Mouse (Mus musculus): ENCODE results near the gene Cryab. TPM values are rescaled to one million over a fixed set of nuclear protein-coding genes. Genes with fewer than 3 reads are reported as not detected.

The Cryab gene
- polyA plus RNA-seq, 1 experiment = not detected

- no peak for TF ChIP-seq GATA1 (IDR thresholded peaks at IDR 0.05; ENCODE audit: low read length)
Measured at GRCm38 (mm10) chr9:50734989-50735388, 16.1 kb upstream of the Cryab start.

DNA sequence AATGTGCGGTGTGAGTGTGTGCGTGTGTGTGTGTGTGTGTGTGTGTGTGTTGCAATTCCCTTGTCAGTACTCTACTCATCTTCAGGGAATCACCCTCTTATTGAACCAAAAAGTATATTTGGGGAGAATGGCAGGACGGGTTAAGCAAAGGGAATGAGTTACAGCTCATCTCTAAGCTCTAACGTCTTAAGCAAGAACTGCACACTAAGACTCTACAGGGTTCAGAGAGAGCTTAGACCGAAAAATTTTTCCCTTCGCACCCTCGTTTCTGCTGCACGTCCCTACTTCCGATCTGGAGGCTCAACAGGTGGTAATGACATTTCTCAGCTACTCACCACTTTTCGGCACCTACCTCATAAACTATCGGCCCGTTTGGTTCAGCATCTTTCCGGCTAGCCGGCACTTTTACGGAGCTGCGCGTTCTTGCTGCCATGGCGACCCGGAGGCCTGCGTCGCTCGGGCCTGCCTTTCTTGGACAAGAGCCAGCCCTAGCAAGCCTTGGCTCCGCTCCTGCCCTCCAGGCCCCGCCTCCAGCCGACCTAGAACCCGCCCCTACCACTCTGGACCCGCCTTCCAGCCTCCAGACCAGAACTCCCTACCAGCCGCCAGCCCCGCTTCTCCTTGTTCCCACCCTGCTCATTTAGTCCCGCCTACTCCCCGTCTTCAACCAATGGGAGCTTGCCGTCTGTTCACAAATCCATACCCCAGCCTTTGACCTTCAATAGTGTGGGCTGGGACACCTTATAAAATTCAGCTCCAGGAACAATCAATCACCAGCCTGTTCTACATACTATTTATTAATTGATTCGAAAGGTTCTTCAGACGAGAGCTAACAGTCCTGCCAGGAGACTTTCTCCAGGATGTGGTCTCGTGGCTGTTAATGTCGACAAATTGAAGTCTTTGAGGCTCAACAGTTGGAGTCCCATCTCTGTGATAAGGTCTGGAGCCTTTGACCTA is 11.9 kb upstream of the Cryab start, which contains the start of gene Dixdc1:
Dixdc1 (minus strand) TSS at position 604 of the 957 bp plus-strand sequence.
- TF ChIP-seq GATA1 (IDR thresholded peaks at IDR 0.05; ENCODE audit: low read length) = no peak

DNA sequence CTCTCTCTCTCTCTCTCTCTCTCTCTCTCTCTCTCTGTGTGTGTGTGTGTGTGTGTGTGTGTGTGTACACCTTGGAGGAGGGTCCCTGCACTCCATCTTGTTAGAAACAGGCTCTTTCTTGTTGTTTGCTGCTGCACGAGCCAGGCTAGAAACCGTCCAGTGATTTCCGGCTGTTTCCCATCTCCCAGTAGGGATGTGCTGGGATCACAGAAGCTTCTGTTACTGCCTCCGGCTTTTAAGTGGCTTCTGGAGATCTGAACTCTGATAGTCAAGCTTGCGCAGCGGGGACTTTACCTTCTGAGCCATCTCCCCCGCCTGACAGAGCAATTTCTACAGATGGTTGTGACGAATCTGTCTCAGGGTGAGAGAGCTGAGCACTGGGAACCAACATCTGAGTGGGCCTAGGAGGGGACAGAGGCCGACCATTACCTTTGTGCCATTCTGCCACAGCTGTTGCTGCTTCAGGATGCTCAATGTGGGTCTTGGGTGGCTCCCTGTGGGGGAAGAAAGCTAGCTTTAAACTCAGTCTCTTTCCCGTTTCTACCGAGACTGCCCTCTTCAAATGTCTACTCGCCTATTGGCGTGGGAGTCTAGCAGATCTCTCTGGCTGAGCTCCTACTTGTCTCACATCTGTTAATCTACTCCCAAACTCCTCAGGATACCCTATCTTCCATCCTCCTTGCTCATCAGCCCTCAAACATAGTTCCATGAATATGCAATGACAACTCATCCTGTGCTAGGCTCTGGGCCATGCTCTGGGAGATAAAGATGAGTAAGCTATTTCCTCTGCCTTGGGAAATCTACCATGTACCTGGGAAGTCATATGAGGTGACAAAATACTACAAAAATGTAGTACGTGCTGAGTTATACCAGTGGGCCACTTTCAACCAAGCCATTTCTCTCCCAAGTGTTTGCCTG is 10.0 kb upstream of the Cryab start:
- no peak for TF ChIP-seq GATA1 (IDR thresholded peaks at IDR 0.05; ENCODE audit: low read length)

GRCm38 (mm10) chr9:50742261-50742660 is 8.9 kb upstream of the Cryab start:
- no peak for TF ChIP-seq GATA1 (IDR thresholded peaks at IDR 0.05; ENCODE audit: low read length)

DNA sequence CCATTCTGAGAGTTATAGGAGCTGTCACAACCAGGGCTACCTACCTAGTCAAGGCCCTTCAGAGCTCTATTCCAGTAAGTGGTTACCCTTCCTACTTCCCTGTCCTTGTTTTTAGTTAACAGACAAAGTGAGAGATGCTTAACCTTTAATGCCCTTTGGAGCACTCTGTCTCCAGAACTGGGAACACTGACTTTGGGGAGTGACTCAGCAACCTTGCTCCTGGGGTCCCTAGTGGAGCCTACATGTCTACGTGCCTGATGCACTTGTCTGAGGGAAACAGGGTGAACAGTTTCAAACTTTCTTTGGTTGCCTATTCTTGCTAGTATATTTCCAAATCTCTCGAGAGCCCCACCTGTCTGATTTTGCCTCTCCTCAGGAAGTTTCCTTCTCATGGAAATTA is 8.4 kb upstream of the Cryab start:
- TF ChIP-seq GATA1 (IDR thresholded peaks at IDR 0.05; ENCODE audit: low read length) = no peak

DNA sequence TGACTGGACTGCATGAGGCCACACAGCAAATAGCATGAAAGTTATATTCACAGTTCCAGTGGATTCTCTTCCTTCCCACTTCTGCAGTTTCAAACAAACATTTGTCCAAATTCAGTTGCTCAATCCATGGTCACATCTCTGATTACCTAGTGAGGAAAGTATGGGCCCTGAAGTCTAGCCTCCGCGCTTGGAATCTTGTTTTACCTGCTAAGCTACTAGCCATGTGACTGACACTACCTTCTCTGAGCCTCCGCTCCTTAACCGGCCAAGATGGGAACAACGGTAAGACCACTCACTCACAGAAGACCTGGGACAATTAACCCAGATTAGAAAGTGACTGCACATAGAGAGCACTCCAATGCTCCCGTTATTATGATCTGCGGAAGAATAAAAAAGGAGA is 5.3 kb upstream of the Cryab start:
- TF ChIP-seq GATA1 (IDR thresholded peaks at IDR 0.05; ENCODE audit: low read length) = no peak

DNA sequence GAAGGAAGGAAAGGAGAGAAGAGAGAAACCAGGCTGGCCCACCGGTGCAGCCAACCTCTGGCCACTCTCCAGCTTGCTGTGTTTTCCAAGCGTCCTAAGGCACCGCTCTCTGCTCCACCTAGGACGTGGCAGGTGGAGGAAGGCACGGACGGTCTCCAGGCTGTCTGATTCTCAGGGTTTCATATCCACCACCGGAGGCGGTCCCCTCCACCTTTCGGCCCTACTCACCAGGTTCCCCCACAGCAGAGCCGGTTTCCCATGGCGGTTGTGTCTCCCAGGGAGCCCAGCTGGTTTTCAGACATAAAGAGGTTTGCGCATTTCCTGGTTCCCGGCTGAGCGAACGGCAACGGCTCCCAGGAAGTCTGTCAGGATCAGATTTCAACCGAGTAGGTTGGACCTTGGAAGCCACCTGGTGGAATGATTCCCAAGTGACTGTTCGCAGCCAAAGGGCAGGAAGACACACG is 4.9 kb upstream of the Cryab start, which contains the start of gene 2310030G06Rik:
2310030G06Rik (minus strand) TSS at position 323 of the 464 bp plus-strand sequence.
- TF ChIP-seq GATA1 (IDR thresholded peaks at IDR 0.05; ENCODE audit: low read length) = no peak

- TF ChIP-seq GATA1 (IDR thresholded peaks at IDR 0.05; ENCODE audit: low read length) = no peak
Measured at GRCm38 (mm10) chr9:50750706-50751105, 419 bp upstream of the Cryab start.

DNA sequence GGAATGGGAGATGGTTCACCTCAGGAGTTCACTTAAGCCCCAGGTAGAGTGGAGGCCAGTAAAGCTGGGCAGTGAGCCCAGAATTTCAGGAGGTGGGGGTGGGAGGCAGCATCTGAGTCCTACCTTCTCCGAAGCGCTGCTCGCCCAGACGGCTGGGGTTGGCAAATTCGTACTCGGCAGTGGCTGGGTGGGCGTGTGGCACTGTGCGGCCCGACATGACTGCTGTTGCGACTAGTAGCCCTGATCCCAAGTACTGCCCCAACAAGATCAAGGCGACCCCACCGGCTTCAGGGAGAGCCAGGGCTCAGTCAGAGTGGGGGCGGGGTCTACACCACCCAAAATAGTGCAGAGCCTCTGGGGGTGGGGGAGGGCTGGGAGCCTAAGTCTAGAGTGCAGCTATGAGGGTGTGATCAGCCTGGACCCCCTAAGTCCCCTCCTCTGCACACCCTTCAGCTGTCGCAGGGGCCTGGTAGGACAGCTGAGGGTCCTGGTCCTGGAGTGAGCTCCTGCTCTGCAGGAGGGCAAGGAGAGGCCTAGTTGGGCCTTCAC is 1.0 kb downstream of the Cryab start, which contains the start of gene Hspb2:
Hspb2 (minus strand) TSS at position 301 of the 549 bp plus-strand sequence.
- no peak for TF ChIP-seq GATA1 (IDR thresholded peaks at IDR 0.05; ENCODE audit: low read length)

DNA sequence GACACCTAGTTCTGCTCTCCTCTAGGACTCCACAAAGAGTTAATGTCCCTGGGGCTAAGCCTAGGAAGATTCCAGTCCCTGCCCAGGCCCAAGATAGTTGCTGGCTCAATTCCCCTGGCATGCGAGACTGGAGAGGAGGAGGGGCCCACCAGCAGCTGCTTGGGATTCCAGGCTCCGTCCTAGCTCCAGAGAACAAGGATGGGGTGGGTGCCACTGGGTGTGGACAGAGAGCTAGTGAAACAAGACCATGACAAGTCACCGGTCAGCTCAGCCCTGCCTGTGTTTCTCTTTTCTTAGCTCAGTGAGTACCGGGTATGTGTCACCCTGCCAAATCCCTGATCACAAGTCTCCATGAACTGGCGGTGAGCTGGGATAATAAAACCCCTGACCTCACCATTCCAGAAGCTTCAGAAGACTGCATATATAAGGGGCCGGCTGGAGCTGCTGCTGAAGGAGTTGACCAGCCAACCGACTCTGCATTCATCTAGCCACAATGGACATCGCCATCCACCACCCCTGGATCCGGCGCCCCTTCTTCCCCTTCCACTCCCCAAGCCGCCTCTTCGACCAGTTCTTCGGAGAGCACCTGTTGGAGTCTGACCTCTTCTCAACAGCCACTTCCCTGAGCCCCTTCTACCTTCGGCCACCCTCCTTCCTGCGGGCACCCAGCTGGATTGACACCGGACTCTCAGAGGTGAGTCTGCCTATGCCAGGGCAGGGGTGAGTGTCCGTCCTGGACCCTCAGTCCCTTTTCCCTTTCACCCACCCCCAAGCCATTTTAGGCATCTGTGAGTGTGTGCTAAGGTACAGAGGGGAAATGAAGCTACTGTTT is 1.9 kb downstream of the Cryab start:
- no peak for TF ChIP-seq GATA1 (IDR thresholded peaks at IDR 0.05; ENCODE audit: low read length)

DNA sequence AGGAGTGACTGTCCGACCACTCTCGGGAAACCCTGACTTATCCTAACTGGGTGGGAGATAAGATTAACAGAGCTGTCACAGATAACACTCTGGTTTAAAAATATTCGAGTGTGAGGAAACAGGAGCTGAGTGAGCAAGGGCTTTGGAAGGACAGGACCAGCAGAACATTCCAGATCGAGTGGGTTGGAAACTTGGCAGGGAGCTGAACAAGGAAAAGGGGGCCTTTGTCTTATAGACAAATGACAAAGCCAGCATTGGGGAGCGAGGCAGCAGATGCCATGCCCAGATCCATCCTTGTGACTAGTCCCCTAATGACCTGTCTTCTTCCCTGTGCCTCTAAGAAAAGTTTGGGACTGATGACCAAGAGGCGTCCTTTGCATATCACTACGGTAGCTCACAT is 2.8 kb downstream of the Cryab start:
- no peak for TF ChIP-seq GATA1 (IDR thresholded peaks at IDR 0.05; ENCODE audit: low read length)

GRCm38 (mm10) chr9:50756711-50757110 is 5.6 kb downstream of the Cryab start:
- no peak for TF ChIP-seq GATA1 (IDR thresholded peaks at IDR 0.05; ENCODE audit: low read length)

DNA sequence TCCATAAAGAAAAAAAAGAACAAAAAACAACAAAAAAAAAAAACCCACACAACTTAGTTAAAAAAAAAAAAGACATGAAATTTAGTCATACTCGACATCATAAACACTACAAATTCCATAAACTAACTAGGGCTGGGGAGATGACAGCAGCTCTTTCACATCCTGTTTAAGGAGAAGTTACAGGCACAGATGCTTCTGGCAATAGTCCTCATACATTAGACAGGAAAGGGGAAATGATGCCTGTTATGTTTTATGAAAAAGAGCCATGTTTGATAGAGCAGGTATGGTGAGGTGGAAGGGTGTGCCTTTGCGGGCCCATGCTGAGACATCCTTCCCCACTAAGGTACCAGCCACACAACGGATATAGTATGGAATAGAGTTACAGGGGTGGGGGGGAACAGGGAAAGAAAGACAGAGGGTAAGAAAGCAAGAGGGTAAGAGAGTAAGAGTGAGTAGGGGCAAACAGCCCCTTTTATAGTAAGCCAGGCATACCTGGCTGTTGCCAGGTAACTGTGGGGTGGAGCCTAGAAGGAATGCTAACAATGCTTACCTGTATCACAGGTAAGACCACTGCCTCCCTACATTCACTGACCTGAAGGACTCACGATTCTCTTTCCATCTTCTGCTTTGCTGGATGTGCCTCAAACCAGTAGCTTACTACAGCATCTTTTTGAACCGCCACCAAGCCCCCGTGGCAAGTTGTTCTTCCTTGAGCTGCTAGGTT is 10.6 kb downstream of the Cryab start:
- TF ChIP-seq GATA1 (IDR thresholded peaks at IDR 0.05; ENCODE audit: low read length) = no peak

GRCm38 (mm10) chr9:50763331-50763730 is 12.2 kb downstream of the Cryab start:
- TF ChIP-seq GATA1 (IDR thresholded peaks at IDR 0.05; ENCODE audit: low read length) = no peak

Measured in G1E-ER4 (cell line).